Mouse (Mus musculus) heart, embryonic 11.5 days (tissue): ENCODE measurements around the gene Zfp61. TPM values are rescaled to one million over a fixed set of nuclear protein-coding genes. Genes with fewer than 3 reads are reported as not detected.
A peak's percentile ranks its signal among the peaks of the same experiment; 100 is the strongest.

ENCODE experiments used
- ATAC-seq: fragments of 200-750 bp; cut with Nextera tagmentation; replicated peaks from 2 replicates; pipeline ENCODE4 v1.8.0; 2017; ENCODE audit warnings: moderate library complexity; ENCODE audit not compliant: insufficient number of reproducible peaks, low FRiP score, low TSS enrichment
- H3K27ac ChIP-seq: fragments of 300-500 bp; sonication (generic); 2 replicates; pipeline ENCODE4 v1.5.1; 2014; ENCODE audit warnings: mild to moderate bottlenecking, low read depth, low read length
- H3K27me3 ChIP-seq: fragments of 300-500 bp; sonication (generic); 2 replicates; pipeline ENCODE4 v1.6.1; 2014; ENCODE audit warnings: mild to moderate bottlenecking, low read length, mixed read lengths; ENCODE audit not compliant: control insufficient read depth, insufficient read depth
- H3K36me3 ChIP-seq: fragments of 300-500 bp; sonication (generic); 2 replicates; pipeline ENCODE4 v1.6.1; 2014; ENCODE audit warnings: mild to moderate bottlenecking, low read length, moderate library complexity, mixed read lengths; ENCODE audit not compliant: control insufficient read depth, insufficient read depth
- H3K4me1 ChIP-seq: fragments of 300-500 bp; sonication (generic); 2 replicates; pipeline ENCODE4 v1.6.1; 2014; ENCODE audit warnings: low read length; ENCODE audit not compliant: control insufficient read depth, insufficient read depth
- H3K4me2 ChIP-seq: fragments of 300-500 bp; sonication (generic); 2 replicates; pipeline ENCODE4 v1.6.1; 2014; ENCODE audit warnings: mild to moderate bottlenecking, moderate library complexity
- H3K4me3 ChIP-seq: fragments of 300-500 bp; sonication (generic); 2 replicates; pipeline ENCODE4 v1.5.1; 2014; ENCODE audit warnings: low read depth, low read length
- H3K9ac ChIP-seq: fragments of 300-500 bp; sonication (generic); 2 replicates; pipeline ENCODE4 v1.6.1; 2014; ENCODE audit warnings: mild to moderate bottlenecking, low read depth, low read length, moderate library complexity
- H3K9me3 ChIP-seq: fragments of 300-500 bp; sonication (generic); replicated peaks from 2 replicates; pipeline ENCODE4 v1.6.1; 2016; ENCODE audit warnings: low read length; ENCODE audit not compliant: control insufficient read depth
- WGBS: fragments of 180-500 bp; shearing (Covaris S2); extraction: QIAGEN DNeasy Blood & Tissue Kit; methylation state at CpG from one replicate; pipeline ENCODE4 v1.1.7; 2014; ENCODE audit not compliant: insufficient replicate concordance; 5-methylcytosine and 5-hydroxymethylcytosine counted together
- polyA plus RNA-seq: library from polyadenylated mRNA; unstranded; fragments of >200 nt; fragmentation: Nextera tagmentation; extraction: Ambion mirVana; gene quantifications from 2 replicates; pipeline ENCODE4 v1.2.1, GENCODE M21; 2014

Gene Zfp61
- polyA plus RNA-seq, 1 experiment from 2014 or later = 16.4 TPM

GRCm38 (mm10) chr7:24299823-24300481, 1.1 kb downstream of the Zfp61 start:
- no peak; the same call in 1 of the 2 replicates for ATAC-seq
- Histone ChIP-seq H3K9ac (peak overlapping the region; percentile 63), H3K4me2 (peak overlapping the region; percentile 93), H3K9me3 (no peaks in the 10 kb centered on the region), H3K36me3 (peaks cover 16% of the 10 kb centered on the region), H3K4me1 (peaks cover 6% of the 10 kb centered on the region; the same call in 1 of the 2 replicates), H3K27ac (no peak overlapping the region), H3K27me3 (no peaks in the 10 kb centered on the region), H3K4me3 (peak overlapping the region; percentile 80)
- WGBS = under 1% methylated on average over 18 of the region's 18 CpGs

- peak; percentile 86 for ATAC-seq
- Histone ChIP-seq H3K4me1 (peaks cover 6% of the 10 kb centered on the region; the same call in 1 of the 2 replicates), H3K27me3 (no peaks in the 10 kb centered on the region), H3K4me3 (peak overlapping the region; percentile 80), H3K27ac (peak overlapping the region; percentile 81), H3K9me3 (no peaks in the 10 kb centered on the region), H3K4me2 (peak overlapping the region; percentile 93), H3K9ac (peak overlapping the region; percentile 84), H3K36me3 (peaks cover 17% of the 10 kb centered on the region)
- WGBS = under 1% methylated on average over 43 of the region's 47 CpGs
These were observed 1.9 kb downstream of the Zfp61 start for GRCm38 (mm10) chr7:24298973-24299708.

- Histone ChIP-seq H3K9ac (peak overlapping the region; percentile 84), H3K36me3 (peaks cover 17% of the 10 kb centered on the region), H3K4me3 (peak overlapping the region; percentile 80), H3K27ac (peak overlapping the region; percentile 81), H3K4me2 (peak overlapping the region; percentile 93), H3K27me3 (no peaks in the 10 kb centered on the region), H3K4me1 (peaks cover 6% of the 10 kb centered on the region; the same call in 1 of the 2 replicates), H3K9me3 (no peaks in the 10 kb centered on the region)
- 2% methylated on average over 12 of the region's 12 CpGs for WGBS
- ATAC-seq = no peak
These were observed 2.4 kb downstream of the Zfp61 start for GRCm38 (mm10) chr7:24298635-24298972.

GRCm38 (mm10) chr7:24297361-24298095, 3.5 kb downstream of the Zfp61 start:
- Histone ChIP-seq H3K36me3 (peaks cover 25% of the 10 kb centered on the region), H3K9ac (no peak overlapping the region), H3K4me2 (peak overlapping the region; percentile 93; the same call in 1 of the 2 replicates), H3K4me3 (no peak overlapping the region; the same call in 1 of the 2 replicates), H3K27me3 (no peaks in the 10 kb centered on the region), H3K4me1 (peaks cover 6% of the 10 kb centered on the region; the same call in 1 of the 2 replicates), H3K9me3 (no peaks in the 10 kb centered on the region), H3K27ac (no peak overlapping the region)
- no peak for ATAC-seq
- 87% methylated on average over 15 of the region's 15 CpGs for WGBS

GRCm38 (mm10) chr7:24296386-24296785, 4.6 kb downstream of the Zfp61 start:
- peaks cover 6% of the 10 kb centered on the region; the same call in 1 of the 2 replicates for H3K4me1 ChIP-seq
- no peaks in the 10 kb centered on the region for H3K27me3 ChIP-seq
- ATAC-seq = no peak
- peaks cover 37% of the 10 kb centered on the region for H3K36me3 ChIP-seq
- H3K9ac ChIP-seq = no peak overlapping the region
- no peak overlapping the region for H3K27ac ChIP-seq
- H3K9me3 ChIP-seq = no peaks in the 10 kb centered on the region
- H3K4me3 ChIP-seq = no peak overlapping the region
- no peak overlapping the region for H3K4me2 ChIP-seq
- 86% methylated on average over 6 of the region's 7 CpGs for WGBS

GRCm38 (mm10) chr7:24295376-24295775, 5.7 kb downstream of the Zfp61 start:
- Histone ChIP-seq H3K9me3 (no peaks in the 10 kb centered on the region), H3K27ac (no peak overlapping the region), H3K27me3 (no peaks in the 10 kb centered on the region), H3K4me2 (no peak overlapping the region), H3K4me3 (no peak overlapping the region), H3K9ac (no peak overlapping the region), H3K36me3 (peaks cover 47% of the 10 kb centered on the region), H3K4me1 (peaks cover 3% of the 10 kb centered on the region; the same call in 1 of the 2 replicates)
- 93% methylated on average over 7 of the region's 7 CpGs for WGBS
- no peak for ATAC-seq

- H3K27ac ChIP-seq = no peak overlapping the region
- H3K36me3 ChIP-seq = peaks cover 53% of the 10 kb centered on the region
- no peaks in the 10 kb centered on the region for H3K4me1 ChIP-seq
- no peak for ATAC-seq
- H3K9ac ChIP-seq = no peak overlapping the region
- WGBS = 89% methylated on average over 4 of the region's 4 CpGs
- no peak overlapping the region for H3K4me3 ChIP-seq
- no peaks in the 10 kb centered on the region for H3K27me3 ChIP-seq
- H3K4me2 ChIP-seq = no peak overlapping the region
- no peaks in the 10 kb centered on the region for H3K9me3 ChIP-seq
These were observed 6.3 kb downstream of the Zfp61 start for GRCm38 (mm10) chr7:24294763-24295162.

GRCm38 (mm10) chr7:24293061-24293851, 7.8 kb downstream of the Zfp61 start:
- H3K36me3 ChIP-seq = peaks cover 54% of the 10 kb centered on the region
- no peak overlapping the region for H3K9ac ChIP-seq
- 82% methylated on average over 12 of the region's 12 CpGs for WGBS

More at GRCm38 (mm10) chr7:24293061-24293851, 7.8 kb downstream of the Zfp61 start:
- H3K27me3 ChIP-seq = no peaks in the 10 kb centered on the region
- H3K4me1 ChIP-seq = no peaks in the 10 kb centered on the region
- no peak overlapping the region for H3K4me2 ChIP-seq
- no peaks in the 10 kb centered on the region for H3K9me3 ChIP-seq
- no peak overlapping the region for H3K27ac ChIP-seq
- H3K4me3 ChIP-seq = no peak overlapping the region
- ATAC-seq = no peak
